Mouse (Mus musculus): ENCODE data around the gene Lin28b.

DNA sequence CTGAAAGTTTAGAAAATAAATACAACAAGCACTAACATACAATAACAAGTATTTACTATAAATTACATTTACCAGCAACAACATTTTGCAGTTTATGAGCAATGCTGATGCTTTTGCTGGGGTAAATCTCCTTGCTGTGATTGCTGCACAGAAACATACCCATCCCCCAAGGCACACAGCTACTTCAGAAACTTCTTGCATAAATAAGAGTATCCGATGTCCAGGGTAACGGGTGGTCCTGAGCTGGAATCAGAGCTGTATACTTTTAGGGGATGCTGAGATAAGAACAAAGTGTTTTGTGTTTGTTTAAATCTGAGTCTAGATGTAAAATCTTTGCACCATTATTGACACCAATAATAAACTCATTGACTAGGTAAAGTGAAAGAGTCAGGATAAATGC, 28.1 kb downstream of the Lin28b start:
- TF ChIP-seq POLR2A (IDR thresholded peaks at IDR 0.05; ENCODE audit: borderline replicate concordance, extremely low read depth, insufficient read depth, insufficient read length, poor library complexity, severe bottlenecking), result no peak
- TF ChIP-seq CTCF (IDR thresholded peaks at IDR 0.05; ENCODE audit: borderline replicate concordance, extremely low read depth, insufficient read depth, insufficient read length), result no peak
